Mouse (Mus musculus): Measurements from ENCODE around the gene Higd1c. TPM values are rescaled to one million over a fixed set of nuclear protein-coding genes. Genes with fewer than 3 reads are reported as not detected.
A peak's percentile ranks its signal among the peaks of the same experiment; 100 is the strongest.
"Not testable (repeated sequence)": the region's sequence is repeated elsewhere in the genome, so short reads cannot be mapped to it uniquely, and the experiment has no call there.

The Higd1c gene
- not detected in 2 replicates for polyA plus RNA-seq (2014; fragmentation: Nextera tagmentation; extraction: Ambion mirVana)

DNA sequence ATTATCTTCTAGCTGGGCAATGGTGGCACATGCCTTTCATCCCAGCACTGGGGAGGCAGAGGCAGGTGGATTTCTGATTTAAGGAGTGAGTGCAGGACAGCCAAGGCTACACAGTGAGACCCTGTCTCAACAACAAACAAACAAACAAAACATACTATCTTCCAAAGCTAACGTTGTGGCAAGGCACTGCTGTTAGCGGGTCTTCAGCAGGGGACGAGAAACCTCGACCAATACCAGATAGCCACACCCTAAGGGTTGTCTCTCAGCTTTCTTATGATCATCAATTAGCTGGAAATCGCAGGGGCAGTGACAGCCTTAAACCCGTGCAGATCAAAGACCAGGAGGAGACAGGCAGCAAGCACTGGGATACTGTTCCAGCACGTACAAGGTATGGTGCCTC is at the start of gene Higd1c:
TSS of gene Higd1c (plus strand) at position 301 of the 400 bp plus-strand sequence.
- Histone ChIP-seq H3K4me1 (ENCODE audit: control insufficient read depth, insufficient read depth, low read length) (no peaks in the 10 kb centered on the region), H3K27ac (replicated peaks; ENCODE audit: low read depth, low read length) (no peak within 1 kb of the TSS), H3K9me3 (ENCODE audit: control insufficient read depth, low read length) (no peaks in the 10 kb centered on the region), H3K4me3 (replicated peaks; ENCODE audit: low read depth, low read length) (no peak within 1 kb of the TSS), H3K9ac (replicated peaks; ENCODE audit: low read length) (no peak within 1 kb of the TSS), H3K4me2 (ENCODE audit: low read length) (no peak within 1 kb of the TSS), H3K27me3 (ENCODE audit: control insufficient read depth, insufficient read depth, low read length) (no peaks in the 10 kb centered on the region), H3K36me3 (ENCODE audit: control insufficient read depth, insufficient read depth, low read length) (no peaks in the 10 kb centered on the region)
- no peak for DNase-seq
- WGBS, result 79% methylated on average over 7 of the region's 7 CpGs
- no peak for ATAC-seq (ENCODE audit: low FRiP score, low TSS enrichment)

DNA sequence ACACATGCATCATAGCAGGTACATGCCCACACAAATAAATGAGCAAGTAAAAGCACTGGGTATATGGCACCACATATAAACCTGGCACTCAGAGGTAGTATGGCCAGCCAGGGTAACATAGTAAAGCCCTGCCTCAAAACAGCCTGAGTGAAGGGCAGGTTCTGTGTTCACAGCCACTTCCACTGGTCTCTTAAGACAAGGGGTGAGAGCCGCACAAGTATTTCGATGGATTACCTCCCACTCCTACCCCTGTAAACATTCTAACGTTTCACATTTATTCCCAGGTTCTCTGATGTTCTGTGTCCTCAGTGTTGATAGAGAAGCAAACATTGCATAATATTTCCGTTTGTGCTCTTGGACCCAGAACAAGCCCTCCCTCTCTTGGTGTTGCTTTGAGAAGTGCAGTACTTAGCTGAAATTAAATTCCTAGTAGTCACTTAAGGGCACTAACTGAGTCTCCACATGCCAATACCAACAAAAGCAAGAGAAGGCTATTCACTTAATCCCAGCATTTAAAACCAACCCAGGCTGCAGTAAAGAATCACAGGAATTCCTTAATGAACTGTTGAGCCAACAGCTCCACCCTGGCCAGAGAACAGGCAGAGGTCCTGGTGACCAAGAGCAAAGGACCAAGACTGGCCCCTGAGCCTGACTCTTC is 46.2 kb upstream of the Higd1c start:
- H3K27ac ChIP-seq (replicated peaks; ENCODE audit: low read depth, low read length); H3K36me3 ChIP-seq (ENCODE audit: control insufficient read depth, insufficient read depth, low read length); H3K27me3 ChIP-seq (ENCODE audit: control insufficient read depth, insufficient read depth, low read length); H3K9ac ChIP-seq (replicated peaks; ENCODE audit: low read length); H3K4me3 ChIP-seq (replicated peaks; ENCODE audit: low read depth, low read length); H3K4me2 ChIP-seq (ENCODE audit: low read length); DNase-seq; H3K9me3 ChIP-seq (ENCODE audit: control insufficient read depth, low read length); ATAC-seq (ENCODE audit: low FRiP score, low TSS enrichment); H3K4me1 ChIP-seq (ENCODE audit: control insufficient read depth, insufficient read depth, low read length): not testable (repeated sequence)
- 79% methylated on average over 4 of the region's 4 CpGs for WGBS

DNA sequence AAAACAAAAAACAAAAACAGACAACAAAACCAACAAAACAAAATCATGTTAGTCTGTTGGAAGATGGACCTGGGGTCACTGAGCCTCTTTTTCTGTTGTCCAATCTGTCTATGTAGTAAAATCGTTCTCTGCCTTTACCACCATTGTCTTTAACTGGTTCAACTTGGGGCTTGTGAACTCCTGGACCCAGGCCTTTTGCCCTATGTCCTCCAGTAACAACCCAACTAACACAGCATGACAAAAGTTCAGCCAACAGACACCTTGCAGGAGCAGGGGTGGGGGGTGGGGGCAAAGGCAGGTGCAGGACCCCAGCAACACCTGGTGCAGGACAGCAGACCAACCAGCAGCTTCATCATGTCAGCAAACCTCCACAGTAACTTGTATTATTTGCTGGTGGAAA is 44.5 kb upstream of the Higd1c start:
- Histone ChIP-seq H3K4me1 (ENCODE audit: control insufficient read depth, insufficient read depth, low read length) (no peaks in the 10 kb centered on the region), H3K9me3 (ENCODE audit: control insufficient read depth, low read length) (no peaks in the 10 kb centered on the region), H3K4me3 (replicated peaks; ENCODE audit: low read depth, low read length) (no peak overlapping the region), H3K9ac (replicated peaks; ENCODE audit: low read length) (no peak overlapping the region), H3K4me2 (ENCODE audit: low read length) (no peak overlapping the region), H3K27ac (replicated peaks; ENCODE audit: low read depth, low read length) (no peak overlapping the region), H3K36me3 (ENCODE audit: control insufficient read depth, insufficient read depth, low read length) (no peaks in the 10 kb centered on the region), H3K27me3 (ENCODE audit: control insufficient read depth, insufficient read depth, low read length) (no peaks in the 10 kb centered on the region)
- ATAC-seq (ENCODE audit: low FRiP score, low TSS enrichment) (no peak), DNase-seq (no peak)
- 100% methylated on average over 1 of the region's 1 CpGs for WGBS

DNA sequence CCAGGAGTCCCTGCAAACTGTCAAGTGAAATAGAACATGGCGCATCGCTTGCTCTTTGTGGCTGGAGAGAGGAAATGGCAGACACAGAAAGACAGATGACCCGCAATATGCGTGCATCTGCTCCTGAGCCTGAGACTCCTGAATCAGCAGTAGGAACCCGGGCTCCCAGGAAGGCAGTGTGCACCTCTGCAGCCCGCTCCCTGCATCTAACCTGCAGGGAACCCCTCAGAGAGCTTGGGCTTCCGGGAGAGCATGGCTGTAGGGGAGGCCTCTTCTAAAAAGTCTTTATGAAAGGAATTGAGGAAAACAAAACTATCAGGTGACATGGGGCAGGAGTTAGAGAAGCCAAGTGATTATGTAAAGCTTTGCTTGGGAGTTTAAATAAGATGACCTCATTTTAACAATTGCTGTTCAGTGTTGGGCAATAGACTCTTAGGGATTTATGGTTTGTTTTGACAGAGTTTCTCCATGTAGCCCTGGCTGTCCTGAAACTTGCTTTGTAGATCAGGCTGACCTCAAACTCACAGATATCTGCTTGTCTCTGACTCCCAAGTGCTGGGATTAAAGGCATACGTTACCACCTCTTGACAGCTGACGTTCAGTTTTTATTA is 43.9 kb upstream of the Higd1c start:
- DNase-seq, result no peak
- WGBS, result 80% methylated on average over 9 of the region's 9 CpGs

DNA sequence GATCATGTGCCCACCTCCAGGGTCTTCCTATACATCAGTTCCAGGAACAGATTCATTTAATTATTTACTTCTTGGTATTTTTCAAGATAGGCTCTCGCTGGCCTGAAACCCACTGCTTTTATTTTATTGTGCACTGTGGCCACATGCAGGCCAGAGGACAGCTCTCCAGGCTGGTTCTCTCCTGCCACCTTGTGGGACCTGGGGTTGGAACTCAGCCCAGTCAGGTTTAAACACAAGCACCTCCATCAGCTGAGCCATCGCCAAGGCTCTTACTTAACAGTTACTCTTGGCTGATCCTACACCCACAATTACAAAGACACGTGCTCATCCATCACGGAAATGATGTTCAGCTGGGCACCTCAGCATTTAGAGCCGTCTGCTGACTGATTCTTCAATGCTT is 43.2 kb upstream of the Higd1c start:
- H3K4me1 ChIP-seq (ENCODE audit: control insufficient read depth, insufficient read depth, low read length), result no peaks in the 10 kb centered on the region
- no peak overlapping the region for H3K4me2 ChIP-seq (ENCODE audit: low read length)
- DNase-seq, result peak; percentile 26
- ATAC-seq (ENCODE audit: low FRiP score, low TSS enrichment), result no peak
- H3K36me3 ChIP-seq (ENCODE audit: control insufficient read depth, insufficient read depth, low read length), result no peaks in the 10 kb centered on the region
- H3K4me3 ChIP-seq (replicated peaks; ENCODE audit: low read depth, low read length), result no peak overlapping the region
- no peak overlapping the region for H3K9ac ChIP-seq (replicated peaks; ENCODE audit: low read length)
- 64% methylated on average over 5 of the region's 5 CpGs for WGBS
- H3K27ac ChIP-seq (replicated peaks; ENCODE audit: low read depth, low read length), result no peak overlapping the region
- no peaks in the 10 kb centered on the region for H3K27me3 ChIP-seq (ENCODE audit: control insufficient read depth, insufficient read depth, low read length)
- H3K9me3 ChIP-seq (ENCODE audit: control insufficient read depth, low read length), result no peaks in the 10 kb centered on the region

More for the DNA sequence above, 43.9 kb upstream of the Higd1c start:
- H3K4me3 ChIP-seq (replicated peaks; ENCODE audit: low read depth, low read length), result no peak overlapping the region
- ATAC-seq (ENCODE audit: low FRiP score, low TSS enrichment), result no peak
- H3K9ac ChIP-seq (replicated peaks; ENCODE audit: low read length), result no peak overlapping the region
- no peak overlapping the region for H3K4me2 ChIP-seq (ENCODE audit: low read length)
- no peaks in the 10 kb centered on the region for H3K9me3 ChIP-seq (ENCODE audit: control insufficient read depth, low read length)
- H3K27ac ChIP-seq (replicated peaks; ENCODE audit: low read depth, low read length), result no peak overlapping the region
- H3K36me3 ChIP-seq (ENCODE audit: control insufficient read depth, insufficient read depth, low read length), result no peaks in the 10 kb centered on the region
- no peaks in the 10 kb centered on the region for H3K4me1 ChIP-seq (ENCODE audit: control insufficient read depth, insufficient read depth, low read length)
- H3K27me3 ChIP-seq (ENCODE audit: control insufficient read depth, insufficient read depth, low read length), result no peaks in the 10 kb centered on the region

DNA sequence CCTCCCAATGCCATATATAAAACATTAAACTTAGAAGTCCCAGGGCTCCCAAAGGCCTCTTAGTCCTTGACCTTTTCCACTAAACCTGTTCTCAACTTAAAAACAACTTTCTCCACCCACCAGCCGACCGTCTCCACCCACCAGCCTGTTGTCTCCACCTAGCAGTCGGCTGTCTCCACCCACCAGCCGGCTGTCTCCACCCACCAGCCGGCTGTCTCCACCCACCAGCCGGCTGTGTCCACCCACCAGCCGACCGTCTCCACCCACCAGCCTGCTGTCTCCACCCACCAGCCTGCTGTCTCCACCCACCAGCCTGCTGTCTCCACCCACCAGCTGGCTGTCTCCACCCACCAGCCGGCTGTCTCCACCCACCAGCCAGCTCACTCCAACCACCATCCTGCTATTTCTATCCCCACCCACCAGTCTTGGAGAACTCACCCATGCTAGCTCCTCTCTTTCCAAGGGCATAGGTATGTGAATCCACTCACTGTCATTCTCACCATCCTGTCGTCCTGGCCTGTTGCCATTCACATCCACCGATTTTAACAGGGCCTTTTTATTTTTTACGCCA is 40.2 kb upstream of the Higd1c start:
- Histone ChIP-seq H3K4me1 (ENCODE audit: control insufficient read depth, insufficient read depth, low read length) (no peaks in the 10 kb centered on the region), H3K27ac (replicated peaks; ENCODE audit: low read depth, low read length) (no peak overlapping the region), H3K27me3 (ENCODE audit: control insufficient read depth, insufficient read depth, low read length) (no peaks in the 10 kb centered on the region), H3K9ac (replicated peaks; ENCODE audit: low read length) (no peak overlapping the region), H3K4me3 (replicated peaks; ENCODE audit: low read depth, low read length) (no peak overlapping the region), H3K4me2 (ENCODE audit: low read length) (no peak overlapping the region), H3K36me3 (ENCODE audit: control insufficient read depth, insufficient read depth, low read length) (no peaks in the 10 kb centered on the region), H3K9me3 (ENCODE audit: control insufficient read depth, low read length) (no peaks in the 10 kb centered on the region)
- no peak for ATAC-seq (ENCODE audit: low FRiP score, low TSS enrichment)
- no peak for DNase-seq
- 76% methylated on average over 12 of the region's 12 CpGs for whole genome bisulfite sequencing

DNA sequence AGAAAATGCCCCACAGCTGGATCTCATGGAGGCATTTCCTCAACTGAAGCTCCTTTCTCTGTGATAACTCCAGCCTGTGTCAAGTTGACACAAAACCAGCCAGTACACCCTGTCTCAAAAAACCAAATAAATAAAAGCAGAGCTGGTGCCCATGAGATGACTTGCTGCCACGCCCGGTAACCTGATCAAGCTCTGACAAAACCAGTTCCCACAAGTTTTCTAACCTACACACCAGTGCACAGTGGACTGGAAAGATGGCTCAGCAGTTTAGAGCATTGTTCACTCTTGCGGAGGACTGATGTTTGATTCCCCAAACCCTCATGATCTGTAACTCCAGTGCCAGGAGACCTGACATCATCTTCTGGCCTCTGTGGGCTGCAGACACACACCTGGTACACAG is 39.1 kb upstream of the Higd1c start:
- no peak overlapping the region for H3K9ac ChIP-seq (replicated peaks; ENCODE audit: low read length)
- WGBS, result 94% methylated on average over 3 of the region's 3 CpGs
- no peaks in the 10 kb centered on the region for H3K4me1 ChIP-seq (ENCODE audit: control insufficient read depth, insufficient read depth, low read length)
- no peak for DNase-seq
- H3K27ac ChIP-seq (replicated peaks; ENCODE audit: low read depth, low read length), result no peak overlapping the region
- no peaks in the 10 kb centered on the region for H3K9me3 ChIP-seq (ENCODE audit: control insufficient read depth, low read length)
- H3K36me3 ChIP-seq (ENCODE audit: control insufficient read depth, insufficient read depth, low read length), result no peaks in the 10 kb centered on the region
- ATAC-seq (ENCODE audit: low FRiP score, low TSS enrichment), result no peak
- H3K27me3 ChIP-seq (ENCODE audit: control insufficient read depth, insufficient read depth, low read length), result no peaks in the 10 kb centered on the region
- H3K4me2 ChIP-seq (ENCODE audit: low read length), result no peak overlapping the region
- H3K4me3 ChIP-seq (replicated peaks; ENCODE audit: low read depth, low read length), result no peak overlapping the region

DNA sequence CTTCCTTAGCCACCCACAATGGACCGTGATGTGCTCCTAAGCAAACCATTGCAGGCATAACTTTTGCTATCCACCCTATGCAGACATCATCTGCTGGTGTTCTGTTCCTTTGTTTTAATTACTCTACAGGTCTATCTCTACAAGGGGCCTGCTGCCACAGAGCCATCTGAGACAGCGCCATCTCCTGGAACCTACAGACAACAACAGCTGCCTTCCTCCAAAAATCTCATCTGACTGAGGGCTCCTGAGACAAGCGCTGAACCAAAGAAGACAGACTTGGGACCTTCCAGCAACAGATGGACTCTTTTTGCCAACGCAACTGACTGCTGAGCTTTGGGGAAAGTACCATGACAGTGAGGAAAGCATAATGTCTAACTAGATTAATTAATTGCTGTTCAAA is 36.3 kb upstream of the Higd1c start:
- not testable (repeated sequence) for H3K27me3 ChIP-seq (ENCODE audit: control insufficient read depth, insufficient read depth, low read length); H3K36me3 ChIP-seq (ENCODE audit: control insufficient read depth, insufficient read depth, low read length); H3K27ac ChIP-seq (replicated peaks; ENCODE audit: low read depth, low read length); H3K4me3 ChIP-seq (replicated peaks; ENCODE audit: low read depth, low read length); H3K4me2 ChIP-seq (ENCODE audit: low read length); ATAC-seq (ENCODE audit: low FRiP score, low TSS enrichment); DNase-seq; H3K9me3 ChIP-seq (ENCODE audit: control insufficient read depth, low read length); H3K4me1 ChIP-seq (ENCODE audit: control insufficient read depth, insufficient read depth, low read length); H3K9ac ChIP-seq (replicated peaks; ENCODE audit: low read length)
- 61% methylated on average over 3 of the region's 4 CpGs for WGBS

DNA sequence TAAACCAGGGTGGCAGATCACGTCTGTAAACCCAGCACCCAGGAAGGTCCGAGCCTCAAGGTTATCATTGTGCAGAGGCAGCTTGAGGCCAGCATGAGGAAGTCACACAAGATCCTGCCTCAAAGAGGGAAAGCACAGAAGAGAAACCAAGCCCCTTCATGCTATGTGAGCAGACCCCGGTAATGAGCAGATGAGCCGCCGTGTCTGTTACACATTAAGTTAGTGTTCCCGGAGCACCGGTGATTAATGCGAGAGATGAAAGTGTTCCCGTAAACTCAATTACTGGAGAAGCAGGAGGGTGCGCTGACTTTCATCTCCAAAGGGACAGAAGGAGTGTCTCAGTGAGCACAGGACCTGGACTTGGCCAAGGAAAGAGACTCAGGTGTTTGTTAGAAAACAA is 35.0 kb upstream of the Higd1c start:
- not testable (repeated sequence) for H3K27me3 ChIP-seq (ENCODE audit: control insufficient read depth, insufficient read depth, low read length); H3K4me1 ChIP-seq (ENCODE audit: control insufficient read depth, insufficient read depth, low read length); H3K9me3 ChIP-seq (ENCODE audit: control insufficient read depth, low read length); H3K4me2 ChIP-seq (ENCODE audit: low read length); DNase-seq; H3K9ac ChIP-seq (replicated peaks; ENCODE audit: low read length); H3K4me3 ChIP-seq (replicated peaks; ENCODE audit: low read depth, low read length); H3K36me3 ChIP-seq (ENCODE audit: control insufficient read depth, insufficient read depth, low read length); ATAC-seq (ENCODE audit: low FRiP score, low TSS enrichment); H3K27ac ChIP-seq (replicated peaks; ENCODE audit: low read depth, low read length)
- 54% methylated on average over 10 of the region's 10 CpGs for WGBS
